Mouse (Mus musculus) heart, embryonic 10.5 days (tissue): ENCODE results near the gene Sufu. TPM values are rescaled to one million over a fixed set of nuclear protein-coding genes. Genes with fewer than 3 reads are reported as not detected.

Source experiments
- DNase-seq: peaks from one replicate; pipeline ENCODE4 v3.0.0-alpha.2; 2017; ENCODE audit warnings: low spot score
- H3K27ac ChIP-seq: fragments of 300-500 bp; sonication (generic); 2 replicates; pipeline ENCODE4 v1.5.1; 2016; ENCODE audit warnings: mild to moderate bottlenecking
- H3K27me3 ChIP-seq: fragments of 300-500 bp; sonication (generic); 2 replicates; pipeline ENCODE4 v1.6.1; 2016; ENCODE audit warnings: mild to moderate bottlenecking; ENCODE audit not compliant: poor library complexity, insufficient read depth, severe bottlenecking
- H3K36me3 ChIP-seq: fragments of 300-500 bp; sonication (generic); 2 replicates; pipeline ENCODE4 v1.6.1; 2016; ENCODE audit warnings: mild to moderate bottlenecking, moderate library complexity
- H3K4me1 ChIP-seq: fragments of 300-500 bp; sonication (generic); 2 replicates; pipeline ENCODE4 v1.6.1; 2016; ENCODE audit warnings: mild to moderate bottlenecking
- H3K4me3 ChIP-seq: fragments of 300-500 bp; sonication (generic); 2 replicates; pipeline ENCODE4 v1.5.1; 2016; ENCODE audit warnings: mild to moderate bottlenecking, moderate library complexity
- H3K9me3 ChIP-seq: fragments of 300-500 bp; sonication (generic); 2 replicates; pipeline ENCODE4 v1.6.1; 2016; ENCODE audit warnings: mild to moderate bottlenecking, moderate library complexity
- WGBS: fragments of 180-500 bp; shearing (Covaris S2); methylation state at CpG from one replicate; pipeline ENCODE4 v1.1.7; 2016; 5-methylcytosine and 5-hydroxymethylcytosine counted together
- polyA plus RNA-seq: library from polyadenylated mRNA; unstranded; fragments of >200 nt; fragmentation: Nextera tagmentation; extraction: Ambion mirVana; gene quantifications from 2 replicates; pipeline ENCODE4 v1.2.1, GENCODE M21; 2016

The Sufu gene
- polyA plus RNA-seq, 1 experiment from 2014 or later: 32.8 TPM

DNA sequence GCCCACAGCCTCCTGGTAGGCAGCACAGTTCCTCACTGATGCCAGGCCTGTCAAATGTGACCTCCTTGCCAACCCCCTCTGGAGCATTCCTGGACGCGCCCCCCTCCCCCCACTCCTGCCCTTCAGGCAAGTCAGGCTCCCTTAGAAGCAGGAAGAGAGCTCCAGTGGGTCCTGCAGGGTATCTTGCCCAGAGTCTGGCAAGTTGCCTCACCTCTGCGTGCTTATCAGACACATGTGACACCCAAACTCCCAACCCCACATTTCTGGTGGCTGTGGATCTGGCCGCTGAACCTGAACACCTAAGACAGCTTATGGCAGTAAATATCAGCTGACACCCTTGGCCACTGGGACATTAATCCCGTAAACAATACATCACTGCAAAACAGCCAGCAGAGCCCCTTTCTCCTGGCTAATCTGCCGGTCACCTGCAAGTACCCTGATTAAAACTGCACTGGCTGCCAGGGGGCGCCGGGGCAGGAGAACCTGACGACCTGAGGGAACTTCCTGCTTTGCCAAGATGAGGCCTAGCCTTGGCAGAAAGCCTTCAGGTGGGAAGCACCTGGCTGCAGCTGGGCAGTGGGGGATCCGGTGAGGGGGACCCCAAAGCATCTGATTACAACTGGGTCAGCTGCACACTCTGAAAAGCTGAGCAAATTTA, 135.5 kb downstream of the Sufu start:
- Histone ChIP-seq H3K36me3 (peaks cover 7% of the 10 kb centered on the region; the same call in 1 of the 2 replicates), H3K27me3 (no peaks in the 10 kb centered on the region), H3K9me3 (no peaks in the 10 kb centered on the region), H3K27ac (peak overlapping the region; percentile 92), H3K4me3 (peak overlapping the region; percentile 29), H3K4me1 (peaks cover 78% of the 10 kb centered on the region)
- no peak for DNase-seq
- WGBS: 10% methylated on average over 10 of the region's 10 CpGs

DNA sequence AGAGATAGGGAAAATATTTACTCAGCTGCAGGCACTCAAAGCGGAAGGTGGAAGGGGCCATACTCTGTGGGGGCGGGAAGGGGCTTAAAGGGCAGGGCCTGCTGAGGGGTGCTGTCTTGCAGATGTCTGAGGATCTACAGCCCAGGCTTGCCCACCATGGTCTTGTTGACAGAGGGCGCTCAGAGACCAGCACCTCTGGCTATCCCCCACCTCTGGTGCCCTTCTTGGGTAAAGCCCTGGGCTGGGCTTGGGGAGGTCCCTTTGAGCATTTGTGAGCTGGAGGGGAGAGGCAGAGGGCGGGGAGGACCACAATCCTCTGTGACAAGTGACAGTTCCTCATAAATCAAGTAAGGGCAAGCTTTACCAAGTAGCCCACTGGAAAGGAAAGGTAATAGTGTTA, 136.4 kb downstream of the Sufu start:
- H3K27ac ChIP-seq: peak overlapping the region; percentile 92

DNA sequence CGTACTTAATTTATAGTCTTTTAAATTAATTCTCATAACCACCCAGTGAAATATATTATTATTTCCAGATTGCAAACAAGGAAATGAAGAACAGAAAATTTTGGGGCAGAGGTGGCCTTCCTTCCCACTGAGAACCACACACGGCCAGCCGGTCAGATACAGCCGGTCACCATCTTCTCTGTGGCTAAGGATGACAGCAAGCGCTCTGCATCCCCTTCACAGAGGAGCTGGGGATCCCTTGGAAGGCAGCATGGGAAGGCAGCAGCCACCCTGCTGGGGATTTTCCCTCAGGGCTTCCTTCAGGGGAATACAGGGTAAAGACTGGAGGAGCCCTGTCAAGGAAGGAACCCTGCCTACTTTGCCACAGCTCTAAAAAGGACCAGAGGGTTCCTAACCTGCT, 136.8 kb downstream of the Sufu start:
- peak overlapping the region; percentile 50; the same call in 1 of the 2 replicates for H3K27ac ChIP-seq
- no peak for DNase-seq

More for the DNA sequence above, 136.4 kb downstream of the Sufu start:
- no peak for DNase-seq
- no peaks in the 10 kb centered on the region for H3K9me3 ChIP-seq
- peaks cover 69% of the 10 kb centered on the region for H3K4me1 ChIP-seq
- no peak overlapping the region for H3K4me3 ChIP-seq
- H3K36me3 ChIP-seq: peaks cover 7% of the 10 kb centered on the region; the same call in 1 of the 2 replicates
- 37% methylated on average over 4 of the region's 4 CpGs for WGBS
- no peaks in the 10 kb centered on the region for H3K27me3 ChIP-seq

DNA sequence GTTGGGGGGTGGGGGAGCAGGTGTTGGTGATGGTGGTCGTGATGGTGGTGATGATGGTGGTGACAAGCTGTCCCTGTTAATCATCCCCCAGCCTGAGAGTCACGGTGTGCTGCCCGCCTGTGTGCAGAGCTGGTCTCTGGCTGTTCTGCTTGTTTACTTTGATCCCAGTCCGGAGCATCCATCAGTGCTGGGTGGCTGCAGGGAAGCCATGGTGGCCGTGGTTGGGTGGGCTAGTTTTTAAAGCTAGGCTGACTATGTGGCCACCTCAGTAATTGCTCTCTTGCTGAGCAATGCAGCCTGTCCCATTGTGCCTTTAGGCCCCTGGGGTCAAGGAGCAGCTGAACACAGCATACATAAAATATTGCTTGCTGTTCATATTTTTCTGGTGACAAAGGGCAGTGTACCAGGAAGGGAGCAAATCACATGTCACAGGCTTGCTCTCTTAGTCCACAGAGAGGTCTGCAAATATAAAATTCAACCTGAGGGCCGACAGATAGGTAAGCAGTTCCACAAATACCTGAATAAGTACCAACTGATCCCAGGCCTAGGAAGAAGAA, 137.9 kb downstream of the Sufu start:
- no peak for DNase-seq
- 34% methylated on average over 6 of the region's 6 CpGs for WGBS
- H3K27me3 ChIP-seq: no peaks in the 10 kb centered on the region
- H3K4me1 ChIP-seq: peaks cover 54% of the 10 kb centered on the region
- peaks cover 10% of the 10 kb centered on the region; the same call in 1 of the 2 replicates for H3K36me3 ChIP-seq
- H3K4me3 ChIP-seq: no peak overlapping the region
- no peaks in the 10 kb centered on the region for H3K9me3 ChIP-seq
- H3K27ac ChIP-seq: peak overlapping the region; percentile 29; the same call in 1 of the 2 replicates

More for the DNA sequence above, 136.8 kb downstream of the Sufu start:
- 71% methylated on average over 5 of the region's 5 CpGs for WGBS
- Histone ChIP-seq H3K27me3 (no peaks in the 10 kb centered on the region), H3K4me3 (no peak overlapping the region), H3K9me3 (no peaks in the 10 kb centered on the region), H3K4me1 (peaks cover 65% of the 10 kb centered on the region), H3K36me3 (peaks cover 7% of the 10 kb centered on the region; the same call in 1 of the 2 replicates)

DNA sequence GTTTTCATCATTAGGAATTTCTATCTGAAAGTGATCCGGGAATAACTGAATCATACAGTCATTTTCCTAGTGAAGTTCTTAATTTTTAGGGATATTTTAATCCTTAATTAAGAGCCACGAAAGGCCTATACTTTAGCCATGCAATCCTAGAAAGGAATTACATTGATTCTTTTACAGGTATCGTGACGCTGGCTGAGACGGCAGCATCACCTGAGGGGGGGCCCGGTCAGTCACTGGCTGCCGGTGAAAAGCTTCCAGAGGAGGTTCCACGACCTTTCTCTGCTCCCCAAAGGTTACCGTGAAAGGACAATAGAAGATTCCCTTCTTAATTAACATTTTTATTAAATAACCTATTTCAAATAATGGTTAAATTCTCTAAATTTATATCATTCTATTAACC, 140.7 kb downstream of the Sufu start:
- DNase-seq: peak; percentile 62
- H3K4me3 ChIP-seq: no peak overlapping the region
- H3K36me3 ChIP-seq: peaks cover 34% of the 10 kb centered on the region
- H3K27ac ChIP-seq: no peak overlapping the region
- peaks cover 26% of the 10 kb centered on the region for H3K4me1 ChIP-seq
- no peaks in the 10 kb centered on the region for H3K9me3 ChIP-seq
- 90% methylated on average over 9 of the region's 9 CpGs for WGBS
- H3K27me3 ChIP-seq: no peaks in the 10 kb centered on the region

DNA sequence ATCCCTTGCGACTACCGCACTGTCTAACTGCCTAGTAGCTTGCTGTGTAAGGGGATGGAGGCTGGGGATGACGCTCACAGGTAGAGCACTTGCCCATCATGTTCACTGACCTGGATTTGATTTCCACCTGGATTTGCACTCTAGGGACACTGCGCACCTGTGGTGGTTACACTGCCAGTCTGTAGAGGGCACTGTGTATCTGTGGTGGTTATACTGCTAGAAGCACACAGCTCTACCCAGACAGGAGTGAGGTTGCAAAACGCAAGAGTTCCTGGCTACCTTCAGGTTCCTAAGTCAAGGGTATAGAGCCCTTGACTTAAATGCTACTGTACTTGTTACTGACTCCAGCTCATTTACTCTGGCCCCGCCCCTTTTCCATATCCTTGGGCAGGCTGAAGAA, 141.5 kb downstream of the Sufu start:
- peak; percentile 72 for DNase-seq
- H3K36me3 ChIP-seq: peaks cover 37% of the 10 kb centered on the region
- no peak overlapping the region for H3K27ac ChIP-seq

More for the DNA sequence above, 141.5 kb downstream of the Sufu start:
- 81% methylated on average over 6 of the region's 6 CpGs for WGBS
- Histone ChIP-seq H3K9me3 (no peaks in the 10 kb centered on the region), H3K4me3 (no peak overlapping the region), H3K27me3 (no peaks in the 10 kb centered on the region), H3K4me1 (peaks cover 18% of the 10 kb centered on the region)

Other genes starting within 250 kb of the Sufu start
- gene Pitx3, start 248.6 kb upstream of the Sufu start, polyA plus RNA-seq: 0.87 and 0.89 TPM in 2 replicates
- 50.0 and 50.8 TPM in 2 replicates for gene Gbf1, start 244.4 kb upstream of the Sufu start, polyA plus RNA-seq
- 5.9 and 7.2 TPM in 2 replicates for gene Nfkb2, start 92.6 kb upstream of the Sufu start, polyA plus RNA-seq
- gene Psd, start 69.7 kb upstream of the Sufu start, polyA plus RNA-seq: 6.9 and 10.1 TPM in 2 replicates
- gene Fbxl15, start 68.7 kb upstream of the Sufu start, polyA plus RNA-seq: 10.3 and 11.3 TPM in 2 replicates
- gene Cuedc2, start 58.2 kb upstream of the Sufu start, polyA plus RNA-seq: 146 and 153 TPM in 2 replicates
- gene Mfsd13a, start 55.8 kb upstream of the Sufu start, polyA plus RNA-seq: 5.5 and 9.0 TPM in 2 replicates
- 0.51 and 0.84 TPM in 2 replicates for gene 2310034G01Rik, start 46.6 kb upstream of the Sufu start, polyA plus RNA-seq
- 124 and 137 TPM in 2 replicates for gene Actr1a, start 1.1 kb upstream of the Sufu start, polyA plus RNA-seq
- 17.6 and 22.0 TPM in 2 replicates for gene Trim8, start 104.8 kb downstream of the Sufu start, polyA plus RNA-seq
- 112 and 134 TPM in 2 replicates for gene Arl3, start 176.3 kb downstream of the Sufu start, polyA plus RNA-seq
- gene Sfxn2, start 176.5 kb downstream of the Sufu start, polyA plus RNA-seq: 14.2 and 14.5 TPM in 2 replicates
- 53.9 and 61.8 TPM in 2 replicates for gene Wbp1l, start 202.2 kb downstream of the Sufu start, polyA plus RNA-seq